Mouse (Mus musculus): ENCODE results near the gene Ube2e2. TPM values are rescaled to one million over a fixed set of nuclear protein-coding genes. Genes with fewer than 3 reads are reported as not detected.

Gene Ube2e2
- 78.4 and 80.6 TPM in 2 replicates for polyA plus RNA-seq (2015; fragmentation: Nextera tagmentation; extraction: Ambion mirVana)

DNA sequence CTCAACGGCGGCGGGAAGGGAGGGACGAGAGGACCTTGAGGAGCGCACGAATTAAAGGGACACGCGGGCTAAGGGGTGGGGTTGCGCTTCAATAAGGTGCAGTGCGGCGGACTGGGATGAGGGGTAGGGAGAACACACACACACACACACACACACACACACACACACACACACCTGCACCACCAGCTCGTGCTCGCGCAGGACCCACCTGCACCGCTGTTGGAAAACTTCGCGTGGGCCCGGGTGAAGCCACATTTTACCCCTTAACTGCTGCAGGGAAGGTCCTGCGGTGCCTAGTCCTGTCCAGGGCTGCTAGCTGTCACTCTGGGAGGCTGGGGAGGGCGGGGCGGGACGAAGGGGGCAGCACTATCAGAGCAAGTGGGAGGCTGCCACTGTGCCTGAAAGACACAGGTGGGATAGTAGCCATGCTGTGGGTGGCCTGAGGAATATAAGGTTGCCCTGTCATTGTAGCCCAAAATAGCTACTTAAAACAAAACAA is at the start of gene Ube2e2:
TSS of gene Ube2e2 (minus strand) at position 321 of the 499 bp plus-strand sequence.
- Histone ChIP-seq H3K36me3 (no peaks in the 10 kb centered on the region), H3K9me3 (no peaks in the 10 kb centered on the region), H3K4me3 (peak within 1 kb of the TSS; percentile 67), H3K27me3 (no peaks in the 10 kb centered on the region), H3K27ac (peak within 1 kb of the TSS; percentile 39; the same call in 1 of the 2 replicates), H3K9ac (peak within 1 kb of the TSS; percentile 87), H3K4me1 (no peaks in the 10 kb centered on the region), H3K4me2 (peak within 1 kb of the TSS; percentile 73)
- peak; percentile 67 for ATAC-seq (ENCODE audit: insufficient number of reproducible peaks, insufficient read depth, low FRiP score, low TSS enrichment, low read depth)
- 4% methylated on average over 21 of the region's 22 CpGs for WGBS

DNA sequence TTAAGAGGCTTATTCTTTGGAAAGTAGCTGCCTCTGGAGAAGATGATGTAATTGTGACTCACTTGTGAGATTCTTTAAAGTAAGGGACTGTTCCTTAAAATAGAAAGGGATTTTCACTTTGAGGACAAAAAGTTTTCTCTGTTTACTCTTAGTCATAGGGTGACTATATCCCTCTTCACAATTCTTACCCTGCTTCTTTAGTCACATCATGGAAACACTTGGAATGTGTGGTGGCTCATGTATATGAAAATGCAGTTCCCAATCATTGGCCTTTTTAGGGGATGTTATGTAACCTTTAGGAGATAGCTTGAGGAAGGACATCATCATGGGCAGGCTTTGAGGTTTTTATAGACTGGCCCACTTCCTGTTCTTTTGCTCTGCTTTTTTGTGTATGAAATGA is 46.0 kb upstream of the Ube2e2 start:
- Histone ChIP-seq H3K4me3 (no peak overlapping the region), H3K4me1 (no peaks in the 10 kb centered on the region), H3K27me3 (no peaks in the 10 kb centered on the region), H3K27ac (no peak overlapping the region), H3K9me3 (no peaks in the 10 kb centered on the region), H3K9ac (no peak overlapping the region), H3K36me3 (no peaks in the 10 kb centered on the region), H3K4me2 (no peak overlapping the region)
- no peak for ATAC-seq (ENCODE audit: insufficient number of reproducible peaks, insufficient read depth, low FRiP score, low TSS enrichment, low read depth)

DNA sequence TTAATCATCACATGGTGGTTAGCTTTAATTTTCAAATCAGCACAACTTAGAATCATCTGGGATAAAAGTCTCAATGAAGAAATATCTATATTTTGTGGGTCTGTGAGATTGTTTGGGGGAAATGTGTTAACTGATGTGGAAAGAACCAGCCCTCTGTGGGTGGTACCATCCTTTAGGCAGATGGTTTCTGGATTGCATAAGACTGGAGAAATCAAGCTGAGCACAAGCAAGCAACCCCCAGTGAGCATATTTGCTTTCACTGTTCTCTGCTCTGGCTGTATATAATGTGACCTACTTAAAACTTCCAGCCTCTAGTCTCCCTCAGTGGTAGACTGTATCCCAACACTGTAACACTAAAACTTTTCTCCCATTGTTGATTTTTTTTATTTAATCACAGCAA is 9.5 kb upstream of the Ube2e2 start:
- no peaks in the 10 kb centered on the region for H3K9me3 ChIP-seq

DNA sequence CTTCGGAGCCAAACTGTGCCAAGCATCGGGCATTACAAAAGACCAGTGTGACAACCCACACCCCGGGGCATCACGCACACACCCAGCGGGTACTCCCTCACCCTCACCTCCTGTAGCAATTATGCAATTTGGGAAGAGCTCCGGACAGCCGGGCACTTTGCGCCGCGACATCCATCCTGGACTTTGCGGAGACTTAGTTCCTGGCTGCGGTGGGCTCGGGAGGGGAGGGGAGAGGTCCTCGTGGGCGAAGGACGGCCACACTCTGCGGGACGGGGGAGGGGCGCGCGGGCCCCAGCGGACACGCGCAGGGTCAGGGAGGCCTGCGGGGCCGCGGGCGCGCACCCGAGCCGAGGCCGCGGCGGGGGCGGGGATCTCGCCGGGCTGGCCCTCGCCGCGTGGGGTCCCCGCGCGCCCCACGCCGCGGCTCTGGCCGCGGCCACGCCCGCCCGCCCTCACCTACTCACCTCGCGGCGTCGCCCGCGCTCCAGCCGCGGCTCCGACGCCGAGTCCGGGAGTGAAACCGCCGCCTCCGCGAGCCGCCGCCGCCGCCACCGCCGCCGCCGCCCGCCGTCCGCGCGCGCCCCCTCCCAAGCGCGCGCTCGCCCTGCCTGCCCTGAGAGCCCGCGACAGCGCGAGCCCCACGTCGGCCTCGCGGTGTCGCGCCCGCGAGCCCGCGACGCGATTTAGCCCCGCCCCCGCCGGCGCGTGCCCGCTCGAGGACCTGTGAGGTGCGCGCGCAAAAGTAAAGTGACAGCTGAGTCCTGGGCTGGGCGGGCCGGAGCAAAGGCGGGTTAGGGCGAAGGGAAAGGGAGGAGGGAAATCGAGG is 733 bp downstream of the Ube2e2 start:
- WGBS, result under 1% methylated on average over 70 of the region's 116 CpGs
- peak; percentile 89 for ATAC-seq (ENCODE audit: insufficient number of reproducible peaks, insufficient read depth, low FRiP score, low TSS enrichment, low read depth)
- H3K27me3 ChIP-seq, result no peaks in the 10 kb centered on the region
- H3K27ac ChIP-seq, result peak overlapping the region; percentile 39; the same call in 1 of the 2 replicates
- peak overlapping the region; percentile 67 for H3K4me3 ChIP-seq
- peak overlapping the region; percentile 73 for H3K4me2 ChIP-seq
- H3K4me1 ChIP-seq, result no peaks in the 10 kb centered on the region
- H3K9ac ChIP-seq, result peak overlapping the region; percentile 87
- H3K9me3 ChIP-seq, result no peaks in the 10 kb centered on the region
- no peaks in the 10 kb centered on the region for H3K36me3 ChIP-seq

More for the DNA sequence above, 9.5 kb upstream of the Ube2e2 start:
- H3K27me3 ChIP-seq, result no peaks in the 10 kb centered on the region
- H3K4me3 ChIP-seq, result no peak overlapping the region
- H3K27ac ChIP-seq, result no peak overlapping the region
- no peak for ATAC-seq (ENCODE audit: insufficient number of reproducible peaks, insufficient read depth, low FRiP score, low TSS enrichment, low read depth)
- no peak overlapping the region for H3K4me2 ChIP-seq
- H3K4me1 ChIP-seq, result no peaks in the 10 kb centered on the region
- no peaks in the 10 kb centered on the region for H3K36me3 ChIP-seq
- H3K9ac ChIP-seq, result no peak overlapping the region

DNA sequence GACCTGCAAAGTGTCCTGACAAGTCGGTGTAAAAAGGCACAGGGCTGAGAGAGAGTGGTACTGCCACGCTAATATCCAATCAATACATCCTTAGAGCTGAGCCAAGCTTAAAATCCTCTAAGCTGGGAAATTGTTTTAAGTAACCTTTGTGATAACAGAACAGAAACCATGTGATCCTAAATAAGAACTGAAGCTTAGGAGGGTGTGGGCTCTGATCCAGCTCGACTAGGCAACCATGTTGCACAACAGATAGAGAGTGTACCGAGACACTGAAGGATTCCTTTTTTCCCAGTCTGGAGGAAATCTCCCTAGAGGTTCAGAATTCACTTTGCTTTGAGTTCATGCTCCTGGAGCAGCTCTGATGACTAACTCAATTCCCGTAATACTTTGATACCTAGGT is 4.5 kb downstream of the Ube2e2 start:
- no peaks in the 10 kb centered on the region for H3K9me3 ChIP-seq
- ATAC-seq (ENCODE audit: insufficient number of reproducible peaks, insufficient read depth, low FRiP score, low TSS enrichment, low read depth), result no peak
- H3K4me2 ChIP-seq, result no peak overlapping the region
- 83% methylated on average over 5 of the region's 5 CpGs for WGBS
- no peak overlapping the region for H3K4me3 ChIP-seq
- no peak overlapping the region for H3K27ac ChIP-seq
- no peak overlapping the region for H3K9ac ChIP-seq
- no peaks in the 10 kb centered on the region for H3K36me3 ChIP-seq
- no peaks in the 10 kb centered on the region for H3K4me1 ChIP-seq
- H3K27me3 ChIP-seq, result no peaks in the 10 kb centered on the region

DNA sequence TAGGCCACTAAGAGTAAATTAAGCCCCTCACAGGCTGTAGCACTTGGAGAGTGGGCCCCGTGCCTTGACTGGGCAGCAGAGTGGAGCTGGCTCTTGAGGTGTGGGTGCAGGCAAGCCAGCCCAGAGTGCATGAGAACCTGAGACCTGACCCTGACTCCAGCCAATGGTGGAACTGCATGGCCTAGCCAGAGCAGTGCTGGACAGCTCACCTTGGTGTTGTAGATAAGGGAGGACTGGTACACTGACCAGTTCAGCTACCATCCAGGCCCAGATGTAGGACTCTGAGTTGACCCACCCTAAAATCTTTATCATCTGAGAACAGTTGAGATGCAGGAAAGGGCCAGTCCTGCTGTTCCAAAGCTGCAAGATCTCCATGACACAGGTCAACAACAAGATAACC is 11.6 kb downstream of the Ube2e2 start:
- Histone ChIP-seq H3K27ac (no peak overlapping the region), H3K36me3 (peaks cover 4% of the 10 kb centered on the region; the same call in 1 of the 2 replicates), H3K27me3 (no peaks in the 10 kb centered on the region), H3K4me3 (no peak overlapping the region), H3K9ac (no peak overlapping the region), H3K4me2 (no peak overlapping the region), H3K4me1 (no peaks in the 10 kb centered on the region), H3K9me3 (no peaks in the 10 kb centered on the region)
- 0 out of 2 replicates have a peak, but pooled peaks have one; percentile 26 for ATAC-seq (ENCODE audit: insufficient number of reproducible peaks, insufficient read depth, low FRiP score, low TSS enrichment, low read depth)
- WGBS, result 73% methylated on average over 1 of the region's 1 CpGs

DNA sequence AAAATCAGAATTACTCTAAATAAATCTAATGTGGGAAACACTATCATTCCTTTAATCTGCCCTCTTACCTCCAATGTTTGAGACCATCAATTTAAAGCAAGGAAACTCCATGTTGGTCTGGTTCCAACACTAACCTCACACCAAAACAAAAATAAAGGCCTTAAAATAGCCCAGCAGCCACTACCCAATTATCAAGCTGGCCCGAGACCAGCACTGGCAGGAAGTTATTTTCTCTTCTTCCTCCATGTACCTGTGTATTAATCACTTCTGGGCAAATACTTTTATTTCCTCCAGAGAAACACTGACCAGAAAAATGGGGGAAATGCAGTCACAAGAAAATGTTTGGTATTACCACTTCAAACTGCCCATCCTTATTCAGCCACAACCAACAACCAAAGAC is 23.4 kb downstream of the Ube2e2 start:
- H3K9ac ChIP-seq, result no peak overlapping the region
- H3K4me3 ChIP-seq, result no peak overlapping the region
- no peaks in the 10 kb centered on the region for H3K27me3 ChIP-seq
- H3K27ac ChIP-seq, result no peak overlapping the region
- no peak for ATAC-seq (ENCODE audit: insufficient number of reproducible peaks, insufficient read depth, low FRiP score, low TSS enrichment, low read depth)
- no peaks in the 10 kb centered on the region for H3K4me1 ChIP-seq
- H3K36me3 ChIP-seq, result no peaks in the 10 kb centered on the region
- H3K9me3 ChIP-seq, result peaks cover 18% of the 10 kb centered on the region
- H3K4me2 ChIP-seq, result no peak overlapping the region
- 84% methylated on average over 1 of the region's 1 CpGs for WGBS

DNA sequence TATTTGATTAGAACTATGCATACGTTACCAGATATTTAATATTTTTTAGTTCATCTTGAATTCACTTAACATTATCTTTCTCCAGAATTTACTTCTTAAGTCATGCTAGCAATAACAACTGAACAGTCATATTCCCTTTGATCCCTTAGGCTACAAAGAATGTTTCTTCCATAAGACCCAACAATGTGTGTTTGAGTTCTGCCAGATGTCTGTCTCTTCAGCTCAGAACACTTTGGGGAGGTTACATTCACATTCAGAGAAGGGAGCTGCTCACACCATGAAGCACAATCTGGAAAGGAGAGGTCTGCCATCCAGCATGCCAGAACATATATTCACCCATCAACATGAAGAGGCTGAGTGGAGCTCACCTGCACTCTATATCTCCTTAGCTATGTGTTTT is 65.4 kb downstream of the Ube2e2 start:
- no peak for ATAC-seq (ENCODE audit: insufficient number of reproducible peaks, insufficient read depth, low FRiP score, low TSS enrichment, low read depth)
- H3K36me3 ChIP-seq, result no peaks in the 10 kb centered on the region
- WGBS, result 84% methylated on average over 1 of the region's 1 CpGs
- peaks cover 6% of the 10 kb centered on the region for H3K4me1 ChIP-seq
- H3K27me3 ChIP-seq, result no peaks in the 10 kb centered on the region
- no peak overlapping the region for H3K27ac ChIP-seq
- no peak overlapping the region for H3K4me3 ChIP-seq
- no peaks in the 10 kb centered on the region for H3K9me3 ChIP-seq
- no peak overlapping the region for H3K4me2 ChIP-seq
- H3K9ac ChIP-seq, result no peak overlapping the region

DNA sequence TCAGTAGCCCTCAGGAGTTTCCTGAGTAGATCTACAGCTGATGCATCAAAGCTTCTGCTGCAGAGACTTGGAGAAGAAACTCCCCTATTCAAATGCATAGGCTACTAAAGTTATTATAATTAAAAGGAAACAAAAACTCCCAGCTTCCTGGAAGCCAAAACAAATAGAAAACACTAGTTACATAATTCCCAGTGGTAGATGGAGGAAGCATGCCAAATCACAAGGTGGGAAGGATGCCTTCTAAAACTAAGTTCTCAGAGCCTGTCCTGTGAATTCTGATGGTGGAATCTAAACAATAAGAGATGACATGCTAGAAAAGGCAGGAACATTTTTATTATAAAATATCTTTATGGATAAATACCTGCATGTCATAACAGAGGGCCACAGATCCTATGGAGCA is 67.3 kb downstream of the Ube2e2 start:
- Histone ChIP-seq H3K9me3 (no peaks in the 10 kb centered on the region), H3K4me1 (peaks cover 6% of the 10 kb centered on the region), H3K36me3 (no peaks in the 10 kb centered on the region), H3K4me2 (no peak overlapping the region), H3K27me3 (no peaks in the 10 kb centered on the region), H3K27ac (no peak overlapping the region), H3K4me3 (no peak overlapping the region), H3K9ac (no peak overlapping the region)
- ATAC-seq (ENCODE audit: insufficient number of reproducible peaks, insufficient read depth, low FRiP score, low TSS enrichment, low read depth), result no peak

DNA sequence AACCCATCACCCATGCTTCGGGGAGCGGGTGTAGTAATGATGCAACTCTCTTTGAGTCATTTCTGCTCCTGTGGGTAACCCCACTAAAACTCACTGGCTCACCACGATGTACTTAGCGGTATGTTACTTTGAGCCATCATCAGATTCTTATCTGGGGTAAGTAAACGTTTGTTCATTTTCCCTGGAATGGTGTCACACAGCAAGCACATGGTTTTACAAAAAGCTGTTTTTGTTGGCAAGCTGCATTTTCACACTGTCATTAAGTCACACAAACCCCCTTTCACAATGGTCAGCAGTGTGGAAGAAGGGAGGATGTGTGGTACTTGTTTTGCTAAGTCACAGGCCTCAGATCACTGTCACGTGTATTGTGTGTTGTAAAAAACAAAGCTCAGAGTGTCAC is 73.4 kb downstream of the Ube2e2 start:
- no peak overlapping the region for H3K4me2 ChIP-seq
- no peaks in the 10 kb centered on the region for H3K36me3 ChIP-seq
- no peak overlapping the region for H3K27ac ChIP-seq
- no peak overlapping the region for H3K9ac ChIP-seq
- no peak overlapping the region for H3K4me3 ChIP-seq
- H3K4me1 ChIP-seq, result no peaks in the 10 kb centered on the region
- H3K9me3 ChIP-seq, result no peaks in the 10 kb centered on the region
- WGBS, result 72% methylated on average over 6 of the region's 6 CpGs
- no peak for ATAC-seq (ENCODE audit: insufficient number of reproducible peaks, insufficient read depth, low FRiP score, low TSS enrichment, low read depth)
- H3K27me3 ChIP-seq, result no peaks in the 10 kb centered on the region

DNA sequence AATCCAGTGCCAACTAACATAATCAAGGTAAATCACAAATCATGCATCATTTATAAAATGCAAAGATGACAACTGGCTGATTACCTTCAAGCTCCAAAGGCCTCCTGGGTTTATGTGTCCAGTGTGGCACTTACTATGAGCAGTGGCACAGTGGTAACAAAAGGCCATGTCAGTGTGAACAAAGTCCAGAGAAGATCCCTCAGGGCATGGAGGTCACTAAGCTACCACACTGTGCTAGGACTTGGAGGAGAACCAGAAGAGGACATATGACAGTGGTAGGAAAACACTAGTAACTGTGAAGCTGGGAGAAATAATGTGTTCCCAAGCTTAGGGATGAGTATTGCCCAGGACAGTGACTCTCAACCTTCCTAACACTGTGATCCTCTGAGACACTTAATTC is 97.2 kb downstream of the Ube2e2 start:
- Histone ChIP-seq H3K4me1 (no peaks in the 10 kb centered on the region), H3K27ac (no peak overlapping the region), H3K27me3 (no peaks in the 10 kb centered on the region), H3K36me3 (no peaks in the 10 kb centered on the region), H3K4me3 (no peak overlapping the region), H3K9me3 (no peaks in the 10 kb centered on the region), H3K4me2 (no peak overlapping the region), H3K9ac (no peak overlapping the region)
- ATAC-seq (ENCODE audit: insufficient number of reproducible peaks, insufficient read depth, low FRiP score, low TSS enrichment, low read depth), result no peak

DNA sequence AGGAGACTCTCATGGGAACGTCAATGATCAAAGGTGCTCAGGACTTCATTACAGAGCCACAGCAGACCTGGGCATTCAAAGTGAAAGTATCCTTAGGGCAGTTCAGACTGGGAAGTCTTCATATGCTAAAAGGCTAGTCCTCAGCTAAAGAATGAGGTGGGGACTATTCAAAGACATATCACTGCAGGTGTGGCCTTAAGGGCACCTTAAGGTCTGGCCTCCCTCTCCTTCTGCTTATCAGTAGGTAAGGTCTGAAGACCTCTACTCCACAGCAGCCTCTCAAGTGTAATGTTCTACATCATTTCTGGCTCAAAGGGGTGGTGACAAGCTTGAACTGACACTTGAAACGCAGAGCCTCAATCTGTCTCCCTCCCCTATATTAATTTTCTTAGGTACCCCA is 98.3 kb downstream of the Ube2e2 start:
- 67% methylated on average over 2 of the region's 2 CpGs for WGBS
- no peak for ATAC-seq (ENCODE audit: insufficient number of reproducible peaks, insufficient read depth, low FRiP score, low TSS enrichment, low read depth)
- no peak overlapping the region for H3K9ac ChIP-seq
- H3K4me1 ChIP-seq, result no peaks in the 10 kb centered on the region
- no peak overlapping the region for H3K4me3 ChIP-seq
- no peak overlapping the region for H3K4me2 ChIP-seq
- H3K27me3 ChIP-seq, result no peaks in the 10 kb centered on the region
- no peaks in the 10 kb centered on the region for H3K36me3 ChIP-seq
- H3K9me3 ChIP-seq, result no peaks in the 10 kb centered on the region
- no peak overlapping the region for H3K27ac ChIP-seq
